Mouse (Mus musculus): ENCODE data around the gene Fam53b. TPM values are rescaled to one million over a fixed set of nuclear protein-coding genes. Genes with fewer than 3 reads are reported as not detected.
A peak's percentile ranks its signal among the peaks of the same experiment; 100 is the strongest.

The Fam53b gene
- total and polyA plus RNA-seq, 3 experiments, result 15.6 to 30.9 (median 22.1) TPM

DNA sequence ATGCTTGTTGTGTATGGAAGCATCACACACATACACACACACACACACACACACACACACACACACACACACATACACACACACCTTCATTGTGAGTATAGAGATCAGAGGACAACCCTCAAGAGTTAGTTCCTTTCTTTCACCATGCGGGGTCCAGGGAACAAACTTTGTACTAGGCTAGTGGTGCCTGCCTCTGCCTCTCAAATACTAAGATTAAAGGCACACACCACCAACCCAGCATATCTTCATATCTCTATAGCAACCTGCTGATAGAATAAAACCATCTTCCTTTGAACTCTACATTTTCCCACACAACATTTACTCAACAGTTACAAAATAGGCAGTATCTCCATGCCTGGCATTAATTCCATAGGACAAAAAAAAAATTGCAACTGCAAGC, 42.4 kb upstream of the Fam53b start:
- dilution Hi-C loops (cut with MboI; ENCODE audit: extremely low pct_ligation_motif_present, extremely low pct_unique_long_range_greater_than_20kb, low sequenced_read_pairs), result no loop called here
- no peak for TF ChIP-seq HCFC1 (IDR thresholded peaks at IDR 0.05; ENCODE audit: low read depth, low read length)
- no peaks in the 10 kb centered on the region for H3K36me3 ChIP-seq (replicated peaks in 1 of 2; ENCODE audit: control insufficient read depth in 1 of 2, insufficient read depth in 1 of 2, low read length in 1 of 2)
- no peaks in the 10 kb centered on the region for H3K9me3 ChIP-seq (replicated peaks; ENCODE audit: low read length)
- no peak overlapping the region for H3K4me2 ChIP-seq (ENCODE audit: insufficient read depth, low read depth, poor library complexity, severe bottlenecking)
- H3K79me2 ChIP-seq (replicated peaks; ENCODE audit: control insufficient read depth, extremely low read depth, insufficient read depth, poor library complexity, severe bottlenecking), result peaks cover 13% of the 10 kb centered on the region
- no peak overlapping the region for H3K9ac ChIP-seq (ENCODE audit: insufficient read depth, low read depth)
- H3K27ac ChIP-seq (ENCODE audit: insufficient read depth, low read depth), result no peak overlapping the region
- H3K4me1 ChIP-seq (ENCODE audit: control insufficient read depth in 1 of 2, insufficient read depth in 2 of 2), result peaks cover 0 to 26% of the 10 kb centered on the region in 2 experiments; a peak in 3 of 4 replicates
- H3K27me3 ChIP-seq (replicated peaks), result no peaks in the 10 kb centered on the region
- no peak overlapping the region for H3K4me3 ChIP-seq (replicated peaks in 1 of 3; ENCODE audit: low read depth in 2 of 3, low read length in 2 of 3, poor library complexity in 1 of 3)
- DNase-seq (ENCODE audit: extremely low read depth), result no peak
- in situ Hi-C loops (cut with MboI; ENCODE audit: low pct_ligation_motif_present, low pct_unique_long_range_greater_than_20kb, low sequenced_read_pairs), result no loop called here

DNA sequence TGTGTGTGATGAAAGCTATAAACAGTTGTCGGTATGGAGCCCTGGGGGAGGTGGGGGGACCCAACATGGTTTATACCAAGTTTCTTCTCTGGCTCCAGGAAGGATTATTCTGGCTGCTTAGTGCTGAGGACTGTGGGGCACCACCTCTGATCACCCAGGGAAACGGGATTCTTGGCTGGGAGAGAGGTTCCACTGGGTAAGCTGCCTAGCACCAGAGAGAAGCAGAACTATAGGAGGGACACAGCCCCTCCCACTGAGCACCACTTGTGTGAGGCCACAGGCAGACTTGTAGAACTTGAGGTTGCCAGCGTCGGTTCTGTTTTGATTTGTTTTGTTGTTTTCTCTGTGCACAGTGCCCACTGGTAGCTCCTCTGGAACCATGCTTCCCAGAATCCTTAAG, 40.3 kb upstream of the Fam53b start:
- H3K4me2 ChIP-seq (ENCODE audit: insufficient read depth, low read depth, poor library complexity, severe bottlenecking), result no peak overlapping the region
- peaks cover 3% of the 10 kb centered on the region; the same call in 1 of the 2 replicates for H3K79me2 ChIP-seq (replicated peaks; ENCODE audit: control insufficient read depth, extremely low read depth, insufficient read depth, poor library complexity, severe bottlenecking)
- no peak overlapping the region for H3K4me3 ChIP-seq (replicated peaks in 1 of 3; ENCODE audit: low read depth in 2 of 3, low read length in 2 of 3, poor library complexity in 1 of 3)
- peaks cover 0 to 29% of the 10 kb centered on the region in 2 experiments; a peak in 3 of 4 replicates for H3K4me1 ChIP-seq (ENCODE audit: control insufficient read depth in 1 of 2, insufficient read depth in 2 of 2)
- no peak overlapping the region for H3K27ac ChIP-seq (ENCODE audit: insufficient read depth, low read depth)
- dilution Hi-C loops (cut with MboI; ENCODE audit: extremely low pct_ligation_motif_present, extremely low pct_unique_long_range_greater_than_20kb, low sequenced_read_pairs), result no loop called here
- no peak for TF ChIP-seq IRF4 (IDR thresholded peaks at IDR 0.05; ENCODE audit: low read depth, low read length)
- TF ChIP-seq CTCF (conservative IDR thresholded peaks at IDR 0.05 in 1 of 2, IDR thresholded peaks at IDR 0.05 in 1 of 2; ENCODE audit: low read depth in 2 of 2, low read length in 2 of 2), result no peak
- TF ChIP-seq E2F4 (IDR thresholded peaks at IDR 0.05; ENCODE audit: insufficient replicate concordance, low read depth, low read length), result no peak
- no peak for TF ChIP-seq MEF2A (IDR thresholded peaks at IDR 0.05; ENCODE audit: borderline replicate concordance, low read depth, low read length)
- H3K9ac ChIP-seq (ENCODE audit: insufficient read depth, low read depth), result no peak overlapping the region
- in situ Hi-C loops (cut with MboI; ENCODE audit: low pct_ligation_motif_present, low pct_unique_long_range_greater_than_20kb, low sequenced_read_pairs), result no loop called here
- H3K36me3 ChIP-seq (replicated peaks in 1 of 2; ENCODE audit: control insufficient read depth in 1 of 2, insufficient read depth in 1 of 2, low read length in 1 of 2), result peaks cover 9 to 15% of the 10 kb centered on the region in 2 experiments
- no peaks in the 10 kb centered on the region for H3K9me3 ChIP-seq (replicated peaks; ENCODE audit: low read length)
- DNase-seq (ENCODE audit: extremely low read depth), result no peak
- no peaks in the 10 kb centered on the region for H3K27me3 ChIP-seq (replicated peaks)

DNA sequence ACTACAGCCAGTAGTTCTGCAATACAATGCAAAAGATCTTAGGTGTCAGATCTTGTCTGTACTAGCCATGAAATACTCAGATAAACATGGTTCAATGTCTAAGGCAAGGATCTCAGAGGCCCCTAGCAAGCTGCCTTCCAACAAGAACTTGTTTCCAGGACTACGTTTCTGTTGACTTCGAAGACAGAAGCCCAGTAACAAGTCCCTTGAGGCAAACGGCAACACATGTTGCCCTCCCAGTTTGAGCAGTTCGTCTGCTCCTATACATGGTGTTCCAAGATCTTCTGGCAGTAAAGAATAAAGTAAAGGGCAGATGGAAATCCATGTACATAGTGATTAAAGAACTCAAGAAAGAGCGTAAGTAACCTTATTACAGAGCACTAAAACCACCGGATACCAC, 39.7 kb upstream of the Fam53b start:
- Histone ChIP-seq H3K9ac (ENCODE audit: insufficient read depth, low read depth) (peak overlapping the region; percentile 77), H3K9me3 (replicated peaks; ENCODE audit: low read length) (no peaks in the 10 kb centered on the region), H3K27me3 (replicated peaks) (no peaks in the 10 kb centered on the region), H3K4me2 (ENCODE audit: insufficient read depth, low read depth, poor library complexity, severe bottlenecking) (peak overlapping the region; percentile 32; the same call in 1 of the 2 replicates), H3K36me3 (replicated peaks in 1 of 2; ENCODE audit: control insufficient read depth in 1 of 2, insufficient read depth in 1 of 2, low read length in 1 of 2) (peaks cover 9 to 21% of the 10 kb centered on the region in 2 experiments), H3K4me1 (ENCODE audit: control insufficient read depth in 1 of 2, insufficient read depth in 2 of 2) (peaks cover 0 to 29% of the 10 kb centered on the region in 2 experiments; a peak in 3 of 4 replicates), H3K27ac (ENCODE audit: insufficient read depth, low read depth) (no peak overlapping the region), H3K4me3 (replicated peaks in 1 of 3; ENCODE audit: low read depth in 2 of 3, low read length in 2 of 3, poor library complexity in 1 of 3) (no peak overlapping the region), H3K79me2 (replicated peaks; ENCODE audit: control insufficient read depth, extremely low read depth, insufficient read depth, poor library complexity, severe bottlenecking) (peaks cover 3% of the 10 kb centered on the region; the same call in 1 of the 2 replicates)
- dilution Hi-C loops (cut with MboI; ENCODE audit: extremely low pct_ligation_motif_present, extremely low pct_unique_long_range_greater_than_20kb, low sequenced_read_pairs) (no loop called here), in situ Hi-C loops (cut with MboI; ENCODE audit: low pct_ligation_motif_present, low pct_unique_long_range_greater_than_20kb, low sequenced_read_pairs) (no loop called here)
- TF ChIP-seq ZC3H11A (IDR thresholded peaks at IDR 0.05; ENCODE audit: low read depth, low read length), result no peak
- TF ChIP-seq JUN (IDR thresholded peaks at IDR 0.05; ENCODE audit: insufficient read depth, low read depth, low read length), result no peak
- TF ChIP-seq SIN3A (IDR thresholded peaks at IDR 0.05; ENCODE audit: low read length), result no peak
- no peak for TF ChIP-seq MYC (IDR thresholded peaks at IDR 0.05; ENCODE audit: low read depth, low read length)
- no peak for TF ChIP-seq JUND (conservative IDR thresholded peaks at IDR 0.05; ENCODE audit: low read depth, low read length)
- no peak for TF ChIP-seq RCOR1 (conservative IDR thresholded peaks at IDR 0.05; ENCODE audit: low read depth, low read length)
- TF ChIP-seq SMC3 (IDR thresholded peaks at IDR 0.05; ENCODE audit: low read depth, low read length), result no peak
- no peak for TF ChIP-seq EP300 (IDR thresholded peaks at IDR 0.05; ENCODE audit: low read length)
- no peak for DNase-seq (ENCODE audit: extremely low read depth)

Measured in CH12.LX (cell line).